Mouse (Mus musculus): Measurements from ENCODE around the gene Trp73. TPM values are rescaled to one million over a fixed set of nuclear protein-coding genes. Genes with fewer than 3 reads are reported as not detected.

Gene Trp73
- total RNA-seq, 4 experiments from 2014 or later = not detected

Other genes with a start within 250 kb of the Trp73 start
- 10 to 100 TPM; 17.1 to 20.3 (median 18.1) TPM for gene A430005L14Rik, start 183.0 kb downstream of the Trp73 start, total RNA-seq (2022)
- gene Dffb, start 165.1 kb downstream of the Trp73 start, total RNA-seq (2022) = 1 to 10 TPM in 2 of 4 experiments, under 1 TPM in 2; 0.83 to 2.2 (median 1.1) TPM
- gene Cep104, start 165.0 kb downstream of the Trp73 start, total RNA-seq (2022) = 10 to 100 TPM; 28.2 to 34.0 (median 28.5) TPM
- gene Lrrc47, start 128.5 kb downstream of the Trp73 start, total RNA-seq (2022) = 10 to 100 TPM; 19.4 to 29.8 (median 25.0) TPM
- gene Smim1, start 114.0 kb downstream of the Trp73 start, total RNA-seq (2022) = 1 to 10 TPM in 3 of 4 experiments, under 1 TPM in 1; 0.46 to 3.4 (median 1.4) TPM
- not detected for gene Ccdc27, start 97.5 kb downstream of the Trp73 start, total RNA-seq (2022)
- gene Wrap73, start 2.2 kb upstream of the Trp73 start, total RNA-seq (2022) = 10 to 100 TPM; 10.4 to 12.8 (median 11.4) TPM
- gene Tprgl, start 20.5 kb upstream of the Trp73 start, total RNA-seq (2022) = 100 to 1,000 TPM in 2 of 4 experiments, 10 to 100 TPM in 2; 97.3 to 122 (median 108) TPM
- gene Megf6, start 30.5 kb upstream of the Trp73 start, total RNA-seq (2022) = under 1 TPM; 0.21 to 0.67 (median 0.25) TPM
- under 1 TPM in 3 of 4 experiments, not detected in 1; 0.15 to 0.67 (median 0.17) TPM for gene Arhgef16, start 161.5 kb upstream of the Trp73 start, total RNA-seq (2022)
- not detected for gene B230104I21Rik, start 195.9 kb upstream of the Trp73 start, total RNA-seq (2022)